Mouse (Mus musculus) cerebellum, adult 2 months (tissue): ENCODE data around the gene Pik3r5.

ENCODE experiments used
- CTCF ChIP-seq: fragments of 200-500 bp; IDR thresholded peaks from 2 replicates; pipeline ENCODE4 v1.5.1; 2011; ENCODE audit warnings: low read depth, mild to moderate bottlenecking, control low read depth, low read length, moderate library complexity, borderline replicate concordance; ENCODE audit not compliant: insufficient read depth
- POLR2A ChIP-seq: fragments of 200-500 bp; IDR thresholded peaks from 2 replicates; pipeline ENCODE4 v1.6.1; 2011; ENCODE audit warnings: low read length, control low read depth, borderline replicate concordance; ENCODE audit not compliant: insufficient read depth

- no peak for TF ChIP-seq CTCF
- no peak for TF ChIP-seq POLR2A
Observed at GRCm38 (mm10) chr11:68508619-68509018, 76.7 kb downstream of the Pik3r5 start.
